Mouse (Mus musculus): Measurements from ENCODE around the gene Lgmn. TPM values are rescaled to one million over a fixed set of nuclear protein-coding genes. Genes with fewer than 3 reads are reported as not detected.

Gene Lgmn
- polyA plus RNA-seq, 1 experiment from 2014 or later: 61.3 TPM

DNA sequence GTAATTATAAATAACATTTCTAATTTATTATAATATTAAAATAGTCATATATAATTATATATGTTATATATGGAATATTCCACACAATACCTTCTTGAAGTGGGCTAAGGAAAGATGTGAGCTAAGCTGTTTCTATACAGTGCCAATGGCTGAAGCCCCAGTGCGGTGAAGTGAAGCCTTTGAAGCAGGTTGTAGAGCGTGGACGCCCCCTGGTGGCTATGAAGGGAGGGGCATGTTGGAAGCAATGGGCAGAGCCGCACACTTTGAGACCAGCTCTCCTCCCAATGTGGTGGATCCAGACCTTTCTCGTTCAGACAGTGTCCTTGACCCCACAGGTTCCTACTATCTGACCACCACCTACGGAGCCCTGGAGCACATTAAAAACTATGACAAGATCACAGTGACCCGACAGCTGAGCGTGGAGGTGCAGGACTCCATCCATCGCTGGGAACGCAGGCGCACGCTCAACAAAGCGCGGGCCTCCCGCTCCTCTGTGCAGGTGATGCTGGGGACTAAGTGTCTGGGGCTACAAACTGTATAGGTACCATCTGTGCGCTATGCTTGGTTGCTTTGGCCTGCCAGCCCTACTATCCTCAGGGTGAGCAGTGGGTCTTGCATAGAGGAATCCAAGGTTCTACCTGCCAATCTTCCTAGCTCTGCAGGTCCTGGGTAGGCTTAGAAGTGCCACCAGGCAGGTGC, 52.2 kb downstream of the Lgmn start:
- H3K4me2 ChIP-seq: no peak overlapping the region
- H3K9me3 ChIP-seq (ENCODE audit: control insufficient read depth, low read length): no peaks in the 10 kb centered on the region
- H3K27me3 ChIP-seq (ENCODE audit: control insufficient read depth, insufficient read depth, low read length): peaks cover 5% of the 10 kb centered on the region; the same call in 1 of the 2 replicates
- H3K4me1 ChIP-seq (ENCODE audit: control insufficient read depth, insufficient read depth, low read length): no peaks in the 10 kb centered on the region
- H3K36me3 ChIP-seq (ENCODE audit: control insufficient read depth, insufficient read depth, low read length): no peaks in the 10 kb centered on the region
- H3K27ac ChIP-seq (ENCODE audit: low read depth, low read length): no peak overlapping the region
- ATAC-seq (ENCODE audit: low FRiP score) (peak; percentile 79), DNase-seq (ENCODE audit: low spot score, missing footprints) (peak; percentile 98)
- 52% methylated on average over 16 of the region's 16 CpGs for WGBS
- no peak overlapping the region for H3K4me3 ChIP-seq (ENCODE audit: low read depth, low read length)
- no peak overlapping the region for H3K9ac ChIP-seq (ENCODE audit: low read length)

DNA sequence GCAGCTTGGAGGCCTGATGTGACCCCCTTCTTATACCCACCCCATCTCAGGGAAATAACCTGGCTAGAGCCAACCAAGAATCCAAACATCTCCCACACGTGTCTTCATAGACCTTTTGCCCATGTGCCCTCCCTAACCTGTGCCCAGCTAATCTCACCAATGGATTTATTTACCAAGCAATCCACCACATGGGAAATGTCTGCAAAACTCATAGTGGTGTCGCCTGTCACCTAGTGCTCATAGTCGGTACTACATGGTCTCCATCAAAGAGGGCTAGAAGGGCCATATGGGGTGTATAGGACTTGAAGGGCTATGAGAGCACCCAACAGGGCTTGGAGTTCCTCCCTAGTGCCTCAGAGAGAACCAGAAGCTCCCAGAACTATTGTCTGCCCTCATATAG, 54.8 kb downstream of the Lgmn start:
- peak; percentile 87 for DNase-seq (ENCODE audit: low spot score, missing footprints)
- Histone ChIP-seq H3K4me1 (ENCODE audit: control insufficient read depth, insufficient read depth, low read length) (no peaks in the 10 kb centered on the region), H3K27me3 (ENCODE audit: control insufficient read depth, insufficient read depth, low read length) (no peaks in the 10 kb centered on the region; the same call in 1 of the 2 replicates), H3K9ac (ENCODE audit: low read length) (no peak overlapping the region), H3K4me3 (ENCODE audit: low read depth, low read length) (no peak overlapping the region), H3K9me3 (ENCODE audit: control insufficient read depth, low read length) (no peaks in the 10 kb centered on the region), H3K4me2 (no peak overlapping the region), H3K36me3 (ENCODE audit: control insufficient read depth, insufficient read depth, low read length) (no peaks in the 10 kb centered on the region), H3K27ac (ENCODE audit: low read depth, low read length) (no peak overlapping the region)
- WGBS: 25% methylated on average over 3 of the region's 3 CpGs
- ATAC-seq (ENCODE audit: low FRiP score): peak; percentile 51; the same call in 1 of the 2 replicates

DNA sequence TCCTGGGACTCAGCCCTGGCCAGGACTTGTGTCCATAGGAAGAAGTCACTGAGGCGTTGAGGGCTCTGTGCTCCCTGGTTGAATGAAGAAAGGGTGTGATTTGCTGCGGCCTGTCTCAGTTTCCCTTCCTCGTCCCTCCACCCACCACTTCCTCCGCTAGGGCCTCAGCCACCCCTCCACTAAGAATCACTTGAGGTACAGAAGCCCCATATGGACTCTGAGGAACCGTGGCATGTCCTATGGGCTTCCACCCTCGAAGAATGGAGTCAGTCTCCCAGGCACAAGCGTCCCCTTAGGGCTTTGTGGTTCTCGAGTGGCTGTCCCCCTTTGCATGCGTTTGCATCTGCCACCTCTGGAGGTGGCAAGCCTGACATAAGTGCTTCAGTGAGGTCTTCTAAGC, 56.3 kb downstream of the Lgmn start:
- H3K4me3 ChIP-seq (ENCODE audit: low read depth, low read length): no peak overlapping the region
- no peaks in the 10 kb centered on the region for H3K36me3 ChIP-seq (ENCODE audit: control insufficient read depth, insufficient read depth, low read length)
- no peak overlapping the region for H3K27ac ChIP-seq (ENCODE audit: low read depth, low read length)
- no peak overlapping the region for H3K9ac ChIP-seq (ENCODE audit: low read length)
- H3K4me2 ChIP-seq: no peak overlapping the region
- ATAC-seq (ENCODE audit: low FRiP score): no peak
- WGBS: 86% methylated on average over 9 of the region's 9 CpGs
- no peak for DNase-seq (ENCODE audit: low spot score, missing footprints)
- H3K27me3 ChIP-seq (ENCODE audit: control insufficient read depth, insufficient read depth, low read length): no peaks in the 10 kb centered on the region
- no peaks in the 10 kb centered on the region for H3K4me1 ChIP-seq (ENCODE audit: control insufficient read depth, insufficient read depth, low read length)
- no peaks in the 10 kb centered on the region for H3K9me3 ChIP-seq (ENCODE audit: control insufficient read depth, low read length)

DNA sequence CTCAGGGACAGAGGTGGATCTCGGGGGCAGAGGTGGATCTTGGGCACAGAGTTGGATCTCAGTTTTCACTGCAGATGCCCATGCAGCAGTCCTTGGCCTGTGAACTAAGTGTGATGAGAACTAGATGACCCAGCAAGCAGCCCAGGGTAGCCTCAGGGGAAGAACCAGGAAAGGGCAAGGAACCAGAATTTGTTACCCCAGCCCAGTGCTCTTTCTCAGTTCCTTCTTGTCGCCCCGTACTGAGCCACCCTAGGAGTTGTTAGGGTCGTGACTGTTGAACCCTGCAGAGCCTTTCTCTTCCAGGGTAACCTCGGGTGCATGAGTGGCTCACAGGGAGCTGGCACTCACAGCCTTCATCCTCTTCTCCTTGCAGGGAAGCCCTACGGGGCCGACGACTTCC, 57.4 kb downstream of the Lgmn start:
- no peak overlapping the region for H3K4me3 ChIP-seq (ENCODE audit: low read depth, low read length)
- 87% methylated on average over 8 of the region's 8 CpGs for WGBS

DNA sequence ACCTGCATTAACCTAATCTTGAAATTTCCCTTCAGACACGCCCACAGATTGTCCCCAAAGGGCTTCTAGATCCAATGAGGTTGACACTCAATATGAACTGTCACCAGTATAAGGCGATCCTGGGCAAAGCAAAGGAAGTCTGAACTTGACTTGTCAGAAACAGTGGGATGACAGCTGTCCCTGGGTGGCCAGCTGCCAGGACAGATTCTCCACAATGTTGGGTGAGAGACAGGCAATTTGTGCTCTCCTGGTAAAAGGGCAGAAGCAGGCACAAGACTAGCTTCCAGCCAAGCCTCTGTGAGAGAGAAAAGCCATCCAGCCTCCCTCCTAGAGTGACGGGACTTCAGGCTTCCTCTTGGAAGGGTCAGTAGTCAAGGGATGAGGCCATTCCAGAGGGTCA, 67.3 kb downstream of the Lgmn start:
- no peak for ATAC-seq (ENCODE audit: low FRiP score)
- DNase-seq (ENCODE audit: low spot score, missing footprints): no peak
- H3K4me2 ChIP-seq: no peak overlapping the region
- H3K9ac ChIP-seq (ENCODE audit: low read length): no peak overlapping the region
- H3K27ac ChIP-seq (ENCODE audit: low read depth, low read length): no peak overlapping the region
- no peaks in the 10 kb centered on the region for H3K4me1 ChIP-seq (ENCODE audit: control insufficient read depth, insufficient read depth, low read length)
- no peak overlapping the region for H3K4me3 ChIP-seq (ENCODE audit: low read depth, low read length)
- 87% methylated on average over 3 of the region's 3 CpGs for WGBS
- H3K36me3 ChIP-seq (ENCODE audit: control insufficient read depth, insufficient read depth, low read length): no peaks in the 10 kb centered on the region
- no peaks in the 10 kb centered on the region for H3K27me3 ChIP-seq (ENCODE audit: control insufficient read depth, insufficient read depth, low read length)
- no peaks in the 10 kb centered on the region for H3K9me3 ChIP-seq (ENCODE audit: control insufficient read depth, low read length)

More for the DNA sequence above, 57.4 kb downstream of the Lgmn start:
- Histone ChIP-seq H3K4me1 (ENCODE audit: control insufficient read depth, insufficient read depth, low read length) (no peaks in the 10 kb centered on the region), H3K9me3 (ENCODE audit: control insufficient read depth, low read length) (no peaks in the 10 kb centered on the region), H3K9ac (ENCODE audit: low read length) (no peak overlapping the region), H3K36me3 (ENCODE audit: control insufficient read depth, insufficient read depth, low read length) (no peaks in the 10 kb centered on the region), H3K27ac (ENCODE audit: low read depth, low read length) (no peak overlapping the region), H3K4me2 (no peak overlapping the region), H3K27me3 (ENCODE audit: control insufficient read depth, insufficient read depth, low read length) (no peaks in the 10 kb centered on the region)
- DNase-seq (ENCODE audit: low spot score, missing footprints) (no peak), ATAC-seq (ENCODE audit: low FRiP score) (no peak)

DNA sequence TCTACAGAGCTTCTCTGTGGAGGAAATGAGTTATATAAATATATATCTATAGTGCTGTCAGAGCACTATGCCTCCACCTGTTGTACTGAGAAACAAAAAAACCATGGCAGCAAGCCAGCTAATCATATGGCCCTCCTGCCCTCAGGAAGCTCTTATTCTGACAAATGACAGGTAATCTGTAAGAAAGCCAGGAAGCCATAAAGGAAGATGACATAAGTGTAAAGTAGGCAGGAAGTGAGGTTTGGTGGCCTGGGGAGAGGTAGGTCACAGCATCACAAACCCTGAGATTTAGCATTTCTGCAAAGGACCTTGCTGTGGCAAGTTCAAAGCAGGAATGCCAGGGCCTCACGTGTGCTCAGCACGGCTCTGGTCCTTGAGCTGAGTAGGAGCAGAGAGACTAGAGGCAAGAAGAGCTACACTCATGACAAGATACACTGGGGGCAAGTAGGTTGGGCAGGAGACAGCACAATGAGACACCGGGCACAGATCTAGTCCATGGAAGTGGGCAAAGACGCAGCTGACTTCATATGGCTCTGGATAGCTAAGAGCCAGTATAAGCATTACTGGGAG, 68.6 kb downstream of the Lgmn start:
- no peak overlapping the region for H3K4me3 ChIP-seq (ENCODE audit: low read depth, low read length)
- H3K27me3 ChIP-seq (ENCODE audit: control insufficient read depth, insufficient read depth, low read length): no peaks in the 10 kb centered on the region
- H3K36me3 ChIP-seq (ENCODE audit: control insufficient read depth, insufficient read depth, low read length): no peaks in the 10 kb centered on the region
- DNase-seq (ENCODE audit: low spot score, missing footprints) (no peak), ATAC-seq (ENCODE audit: low FRiP score) (no peak)
- no peak overlapping the region for H3K27ac ChIP-seq (ENCODE audit: low read depth, low read length)
- H3K4me1 ChIP-seq (ENCODE audit: control insufficient read depth, insufficient read depth, low read length): no peaks in the 10 kb centered on the region
- 86% methylated on average over 4 of the region's 4 CpGs for WGBS
- H3K9me3 ChIP-seq (ENCODE audit: control insufficient read depth, low read length): no peaks in the 10 kb centered on the region
- H3K9ac ChIP-seq (ENCODE audit: low read length): no peak overlapping the region
- H3K4me2 ChIP-seq: no peak overlapping the region

DNA sequence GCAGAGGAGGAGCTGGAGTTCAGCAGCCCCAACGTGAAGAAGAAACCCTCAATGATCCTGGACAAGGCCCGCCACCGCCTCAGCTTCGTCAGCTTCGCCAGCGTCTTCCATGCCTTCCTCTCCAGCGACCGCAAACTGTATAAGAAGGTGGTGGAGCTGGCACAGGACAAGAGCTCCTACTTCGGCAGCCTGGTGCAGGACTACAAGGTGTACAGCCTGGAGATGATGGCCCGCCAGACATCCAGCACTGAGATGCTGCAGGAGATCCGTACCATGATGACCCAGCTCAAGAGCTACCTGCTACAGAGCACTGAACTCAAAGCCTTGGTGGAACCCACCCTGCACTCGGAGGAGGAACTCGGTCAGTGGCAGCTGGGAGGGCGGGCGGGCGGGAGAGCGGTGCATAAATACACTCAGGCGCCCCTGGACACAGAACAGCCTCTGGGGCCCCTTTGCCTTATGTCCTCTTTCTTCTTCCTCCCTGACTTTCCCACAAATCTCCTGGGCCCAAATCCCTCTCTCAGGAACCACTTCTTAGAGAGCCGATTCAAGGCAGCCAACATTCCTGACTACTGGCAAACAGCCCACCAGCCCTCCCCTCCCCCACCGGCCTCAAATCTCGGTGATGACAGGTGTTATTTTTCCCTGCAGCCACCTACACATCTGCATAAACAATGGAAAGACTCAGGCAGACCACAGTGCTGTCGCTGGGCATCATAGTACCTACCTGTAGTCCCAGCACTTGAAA, 70.0 kb downstream of the Lgmn start:
- no peak overlapping the region for H3K4me3 ChIP-seq (ENCODE audit: low read depth, low read length)
- no peaks in the 10 kb centered on the region for H3K4me1 ChIP-seq (ENCODE audit: control insufficient read depth, insufficient read depth, low read length)
- no peak overlapping the region for H3K4me2 ChIP-seq
- no peaks in the 10 kb centered on the region for H3K36me3 ChIP-seq (ENCODE audit: control insufficient read depth, insufficient read depth, low read length)
- no peaks in the 10 kb centered on the region for H3K27me3 ChIP-seq (ENCODE audit: control insufficient read depth, insufficient read depth, low read length)
- no peak overlapping the region for H3K27ac ChIP-seq (ENCODE audit: low read depth, low read length)
- no peak overlapping the region for H3K9ac ChIP-seq (ENCODE audit: low read length)
- DNase-seq (ENCODE audit: low spot score, missing footprints) (no peak), ATAC-seq (ENCODE audit: low FRiP score) (no peak)
- WGBS: 87% methylated on average over 22 of the region's 22 CpGs
- H3K9me3 ChIP-seq (ENCODE audit: control insufficient read depth, low read length): no peaks in the 10 kb centered on the region

DNA sequence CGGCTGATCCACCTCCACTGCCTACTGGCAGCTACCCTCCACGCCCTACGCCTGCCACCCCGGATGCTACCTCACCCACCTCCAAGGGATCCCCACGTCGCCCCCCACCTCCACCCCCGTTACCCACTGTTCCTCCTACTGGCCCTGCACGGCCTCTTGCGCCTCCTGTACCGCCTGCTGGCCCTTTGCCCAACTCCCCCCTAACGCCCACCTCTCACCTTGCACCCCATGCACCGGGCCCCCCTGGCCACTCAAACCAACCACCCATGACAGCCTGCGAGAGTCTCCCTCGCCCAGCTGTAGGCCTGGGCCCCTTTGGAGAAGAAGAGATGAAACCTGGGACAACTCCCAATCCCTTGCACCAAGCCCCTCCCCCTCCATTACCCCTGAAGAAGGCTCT, 71.1 kb downstream of the Lgmn start:
- ATAC-seq (ENCODE audit: low FRiP score): peak; percentile 40; the same call in 1 of the 2 replicates
- no peaks in the 10 kb centered on the region for H3K4me1 ChIP-seq (ENCODE audit: control insufficient read depth, insufficient read depth, low read length)
- H3K9ac ChIP-seq (ENCODE audit: low read length): no peak overlapping the region
- no peaks in the 10 kb centered on the region for H3K27me3 ChIP-seq (ENCODE audit: control insufficient read depth, insufficient read depth, low read length)
- 86% methylated on average over 14 of the region's 14 CpGs for WGBS
- no peak for DNase-seq (ENCODE audit: low spot score, missing footprints)
- H3K4me2 ChIP-seq: no peak overlapping the region
- no peak overlapping the region for H3K27ac ChIP-seq (ENCODE audit: low read depth, low read length)
- H3K36me3 ChIP-seq (ENCODE audit: control insufficient read depth, insufficient read depth, low read length): no peaks in the 10 kb centered on the region
- H3K4me3 ChIP-seq (ENCODE audit: low read depth, low read length): no peak overlapping the region
- no peaks in the 10 kb centered on the region for H3K9me3 ChIP-seq (ENCODE audit: control insufficient read depth, low read length)

DNA sequence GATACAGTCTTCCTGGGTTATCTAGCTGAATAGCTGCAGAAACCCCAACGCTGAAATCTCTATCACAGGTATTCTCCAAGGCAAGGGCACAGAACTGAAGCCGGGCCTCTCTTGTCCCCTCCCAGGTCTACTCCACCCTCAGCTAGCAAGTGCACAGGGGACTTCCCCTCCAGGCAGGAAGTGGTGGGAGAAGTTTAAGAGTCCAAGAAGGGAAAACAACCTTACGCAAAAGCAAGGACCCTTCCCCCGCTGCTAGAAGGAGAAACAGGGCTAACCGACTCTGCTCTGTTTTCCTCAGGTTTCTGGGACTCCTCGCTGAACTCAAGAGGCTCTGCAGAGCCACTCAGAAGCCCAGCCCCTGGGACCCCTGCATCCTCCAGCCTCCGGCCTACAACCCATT, 71.5 kb downstream of the Lgmn start:
- H3K4me3 ChIP-seq (ENCODE audit: low read depth, low read length): no peak overlapping the region
- H3K9ac ChIP-seq (ENCODE audit: low read length): no peak overlapping the region
- no peaks in the 10 kb centered on the region for H3K4me1 ChIP-seq (ENCODE audit: control insufficient read depth, insufficient read depth, low read length)
- no peaks in the 10 kb centered on the region for H3K9me3 ChIP-seq (ENCODE audit: control insufficient read depth, low read length)
- H3K27me3 ChIP-seq (ENCODE audit: control insufficient read depth, insufficient read depth, low read length): no peaks in the 10 kb centered on the region
- no peak overlapping the region for H3K27ac ChIP-seq (ENCODE audit: low read depth, low read length)
- no peak overlapping the region for H3K4me2 ChIP-seq
- H3K36me3 ChIP-seq (ENCODE audit: control insufficient read depth, insufficient read depth, low read length): no peaks in the 10 kb centered on the region
- 83% methylated on average over 7 of the region's 7 CpGs for WGBS
- no peak for ATAC-seq (ENCODE audit: low FRiP score)
- DNase-seq (ENCODE audit: low spot score, missing footprints): no peak

Measured in midbrain, embryonic 11.5 days (tissue).